Mouse (Mus musculus) heart, postnatal 14 days (tissue): ENCODE data around the gene Tmem91. TPM values are rescaled to one million over a fixed set of nuclear protein-coding genes. Genes with fewer than 3 reads are reported as not detected.
"Not testable (repeated sequence)": the region's sequence is repeated elsewhere in the genome, so short reads cannot be mapped to it uniquely, and the experiment has no call there.

ENCODE experiments used
- DNase-seq, 2 experiments: peaks; one replicate each; pipeline ENCODE4 v3.0.0; 2021 to 2022
- intact Hi-C: fragments of 180-260 bp; cut with DNase I; formaldehyde crosslinking; loops from one replicate; pipeline ENCODE4 v1.15.1; 2025
- long read RNA-seq, 2 experiments: library from polyadenylated mRNA; stranded (forward); transcript quantifications; one replicate each; pipeline ENCODE4 v2.0.0; 2021
- total RNA-seq, 2 experiments: library from RNA; stranded (reverse); gene quantifications; 2 replicates each; pipeline ENCODE4 v1.2.3; 2021

Gene Tmem91
- total RNA-seq = under 1 TPM in 1 of 2 experiments, not detected in 1; 0.37 TPM
- long read RNA-seq, experiment 1 = 0 reads
- long read RNA-seq, experiment 2 = 0 reads

DNA sequence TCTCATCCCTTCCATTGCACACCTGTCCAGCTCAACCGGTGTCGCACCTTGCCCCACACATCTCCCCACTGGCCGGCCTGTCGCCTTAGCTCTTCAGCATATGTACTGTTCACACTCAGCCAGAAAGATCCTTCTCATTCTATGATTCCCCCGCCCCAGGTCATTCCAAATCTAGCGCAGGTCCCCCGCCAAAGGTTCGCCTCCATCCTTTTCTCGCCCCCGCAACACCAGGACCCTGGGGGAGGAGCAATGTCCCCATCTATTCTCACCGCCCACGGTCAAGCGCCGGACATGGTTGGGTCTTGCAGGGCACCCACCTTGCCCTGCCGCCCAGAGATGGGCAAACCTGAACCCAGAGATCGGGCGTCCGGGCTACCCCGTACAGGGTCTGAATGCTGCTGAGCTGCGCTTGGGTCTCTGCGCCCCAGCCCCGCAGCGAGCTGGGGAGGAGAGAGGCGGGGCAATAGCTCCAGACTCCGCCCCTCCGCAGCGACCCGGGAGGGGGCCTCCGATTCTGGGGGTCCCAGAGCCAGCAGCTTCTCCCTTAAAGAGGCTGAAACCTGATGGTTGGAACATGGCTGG, at the start of gene Tmem91:
Tmem91 (minus strand) TSS at position 448 of the 582 bp plus-strand sequence.
- intact Hi-C loops = no loop called here
- DNase-seq = no peak

DNA sequence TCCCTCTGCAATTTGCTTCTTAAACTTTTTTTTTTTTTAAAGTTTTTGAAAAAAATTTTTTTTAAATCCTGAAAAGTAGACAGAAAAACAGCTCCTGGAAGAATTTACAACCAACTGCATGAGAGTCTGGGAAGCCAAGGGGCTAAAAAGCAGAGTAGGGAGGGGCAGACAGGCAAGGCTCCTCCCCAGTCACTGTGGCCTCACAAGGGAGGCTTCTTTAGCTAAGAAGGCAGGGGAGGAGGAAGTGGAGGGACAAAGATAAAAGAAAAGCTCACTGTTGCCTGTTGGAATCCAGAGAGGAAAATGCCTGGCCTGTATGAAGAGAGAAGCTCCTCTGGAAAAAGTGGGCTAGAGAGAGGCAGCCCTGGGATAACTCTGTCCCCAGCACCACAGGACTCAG, 46.8 kb upstream of the Tmem91 start:
- not testable (repeated sequence) for DNase-seq
- intact Hi-C loops = loop anchor here (1.0 kb wide), 1 partner anchor 84 kb away; no protein-coding TSS in a partner anchor

DNA sequence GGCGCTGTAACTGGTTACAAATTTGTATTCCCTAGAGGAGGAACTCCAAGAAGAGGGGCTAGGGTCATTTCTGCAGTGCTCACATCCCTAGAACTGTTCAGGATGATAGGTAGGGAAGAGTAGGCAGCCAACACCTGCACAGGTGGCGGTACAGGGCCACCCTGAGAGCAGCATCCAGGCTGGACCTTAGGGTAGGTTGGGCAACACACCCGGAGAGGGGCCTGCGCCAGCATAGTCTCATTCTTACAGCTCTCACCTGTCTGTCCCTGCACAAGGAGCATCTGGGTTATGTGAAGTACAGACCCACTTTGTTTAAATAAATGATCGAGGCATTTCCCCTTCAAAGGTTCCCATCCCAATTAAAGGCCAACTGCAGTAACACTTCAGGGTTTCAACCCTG, 45.8 kb upstream of the Tmem91 start:
- intact Hi-C loops = loop anchor here (1.0 kb wide), 1 partner anchor 85 kb away; no protein-coding TSS in a partner anchor
- DNase-seq = no peak

DNA sequence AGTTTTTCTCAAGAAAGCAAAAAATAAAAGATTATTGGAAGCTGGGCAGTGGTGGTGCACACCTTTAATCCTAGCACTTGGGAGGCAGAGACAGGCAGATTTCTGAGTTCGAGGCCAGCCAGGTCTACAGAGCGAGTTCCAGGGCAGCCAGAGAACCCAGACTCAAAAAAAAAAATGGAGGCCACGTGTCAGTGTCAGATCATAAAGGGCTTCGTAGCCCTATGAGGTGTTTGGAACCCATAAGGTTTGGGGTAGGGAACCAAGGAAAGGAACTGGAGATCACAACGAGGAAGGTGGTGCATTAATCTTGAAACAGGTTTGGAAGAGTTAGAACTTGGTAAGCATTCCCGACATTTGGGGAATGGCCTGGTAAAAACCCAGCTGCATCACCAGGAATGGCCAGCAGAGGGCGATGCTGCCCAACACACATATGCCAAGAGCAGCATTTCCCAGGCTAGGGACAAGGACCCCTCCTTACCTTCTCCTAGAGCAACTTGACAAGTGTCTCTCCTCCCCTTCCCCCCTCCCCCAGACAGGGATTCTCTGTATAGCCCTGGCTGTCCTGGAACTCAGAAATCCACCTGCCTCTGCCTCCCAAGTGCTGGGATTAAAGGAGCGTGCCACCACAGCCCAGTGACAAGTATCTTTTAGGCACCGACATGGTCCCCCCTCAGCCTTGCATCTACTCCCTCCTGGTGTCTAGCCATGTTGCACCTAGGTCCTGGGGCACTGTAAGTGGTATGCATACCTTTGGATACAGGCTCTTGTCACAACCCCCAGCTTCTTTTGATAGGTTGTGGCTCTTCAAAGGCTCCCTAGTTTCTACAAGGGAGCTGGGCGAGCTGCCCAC, 45.0 kb upstream of the Tmem91 start:
- peak; percentile 81 to 89 for DNase-seq
- intact Hi-C loops = no loop called here

DNA sequence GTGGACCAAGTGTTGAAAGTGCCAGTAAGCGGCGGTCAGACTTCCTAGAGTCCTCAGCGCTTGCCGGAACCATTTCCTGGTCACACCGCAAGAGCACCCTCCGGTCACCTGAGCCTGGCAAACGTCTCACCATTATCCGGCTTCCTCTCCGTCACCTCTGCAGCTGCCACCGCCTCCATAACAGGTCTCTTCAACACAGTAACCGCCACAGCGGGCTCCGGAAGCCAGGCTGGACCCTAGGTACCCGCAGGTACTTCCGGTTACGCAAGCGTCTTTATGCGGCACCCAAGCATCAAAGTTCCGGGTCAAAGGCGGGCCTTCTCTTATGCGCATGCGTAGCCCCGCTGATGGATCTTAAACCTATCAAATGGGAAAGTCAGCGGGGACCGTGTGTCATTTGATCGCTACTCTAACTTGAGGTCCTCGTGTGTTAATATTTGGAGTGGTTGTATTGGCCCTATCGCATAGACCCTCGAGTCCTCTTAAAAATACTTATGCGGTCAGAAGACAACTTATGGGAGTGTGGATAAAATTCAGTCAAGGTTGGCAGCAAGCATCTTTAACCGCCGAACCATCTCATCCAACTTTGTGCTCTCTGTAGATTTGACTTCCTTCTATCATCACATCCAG, 43.9 kb upstream of the Tmem91 start, which contains the start of gene Ccdc97:
Ccdc97 (minus strand) TSS at position 301 of the 630 bp plus-strand sequence.
- DNase-seq = peak; percentile 91 to 92
- intact Hi-C loops = no loop called here

DNA sequence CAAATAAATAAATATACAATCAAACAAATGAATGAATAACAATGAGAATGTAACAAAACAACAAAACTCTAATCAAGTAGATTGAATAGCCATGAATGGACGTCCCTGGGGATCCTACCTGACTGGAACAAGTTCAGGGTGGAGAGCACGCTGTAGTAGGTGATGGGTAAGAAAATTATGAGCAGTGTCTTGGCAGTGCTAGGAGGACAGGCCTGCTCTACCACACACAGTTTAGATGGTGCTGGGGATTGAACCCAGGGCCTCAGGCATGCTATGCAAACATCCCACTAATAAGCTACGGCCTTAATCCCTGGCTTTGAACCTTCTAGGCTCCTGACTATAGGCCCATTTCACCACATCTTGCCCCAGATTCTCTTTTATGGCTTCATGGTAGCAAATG, 42.5 kb upstream of the Tmem91 start:
- intact Hi-C loops = no loop called here
- DNase-seq = no peak

DNA sequence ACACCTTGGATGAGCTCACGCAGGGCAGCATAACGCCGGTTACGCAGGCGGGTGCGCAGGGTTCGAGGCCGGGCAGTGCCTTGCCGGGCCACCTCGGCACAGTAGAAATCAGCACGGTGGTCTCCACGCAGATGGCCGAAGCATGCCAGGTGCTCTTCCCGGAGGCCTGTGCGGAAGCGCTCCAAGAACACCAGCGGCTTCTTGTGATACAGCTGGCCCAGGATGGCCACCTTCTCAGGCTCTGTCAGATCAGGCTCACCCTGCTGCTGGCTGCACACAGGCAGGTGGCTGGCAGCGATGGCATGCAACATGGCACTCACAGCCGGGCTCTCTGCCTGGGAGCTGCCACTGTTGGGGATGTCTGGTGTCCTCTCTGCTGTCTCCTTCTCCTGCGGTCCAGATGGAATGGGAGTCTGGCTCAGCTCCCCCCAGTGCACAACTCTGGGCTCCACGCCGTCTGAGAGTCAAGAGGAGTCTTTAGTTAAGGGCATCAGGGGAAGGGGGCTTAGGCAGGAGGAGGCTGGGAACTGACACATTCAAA, 40.8 kb upstream of the Tmem91 start:
- intact Hi-C loops = no loop called here
- no peak for DNase-seq

DNA sequence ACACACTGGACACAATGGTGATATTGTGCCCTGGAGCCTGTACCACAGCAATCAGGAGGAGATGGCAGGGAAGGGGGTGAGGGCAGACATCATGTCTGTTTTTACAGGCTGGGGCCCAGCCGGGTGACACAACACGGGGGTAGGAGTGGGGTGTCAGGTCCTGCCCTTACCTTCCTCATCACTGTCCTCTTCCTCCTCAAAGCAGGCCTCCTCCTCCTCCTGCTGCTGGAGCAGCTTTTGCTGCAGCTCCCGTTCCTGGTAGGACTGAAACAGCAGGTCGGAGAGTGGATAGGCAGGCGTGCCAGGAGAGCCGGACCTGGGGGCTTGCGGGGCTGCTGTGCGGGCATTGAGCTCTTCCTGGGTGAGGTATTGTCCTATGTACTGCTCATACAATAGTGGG, 39.6 kb upstream of the Tmem91 start:
- intact Hi-C loops = no loop called here
- DNase-seq = no peak

DNA sequence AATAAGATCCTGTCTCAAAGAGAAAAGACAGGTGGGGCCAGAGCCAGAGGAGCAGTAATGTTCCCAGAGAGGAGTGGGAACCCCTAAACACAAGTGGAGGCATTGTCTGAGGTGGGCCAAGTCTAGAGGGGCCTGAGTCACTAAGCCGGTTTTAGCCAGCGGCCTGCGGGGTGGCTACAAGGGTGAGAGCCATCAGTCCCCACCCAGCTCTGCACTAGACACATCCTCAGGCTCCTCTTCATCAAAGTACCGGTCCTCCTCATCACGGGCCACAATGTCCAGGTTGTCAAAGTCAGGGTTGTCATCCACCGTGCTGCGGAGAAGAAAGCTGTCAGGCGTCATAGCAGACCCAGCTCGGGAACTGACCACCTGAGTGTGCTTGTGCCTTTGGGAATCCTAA, 37.8 kb upstream of the Tmem91 start:
- intact Hi-C loops = no loop called here
- no peak for DNase-seq

DNA sequence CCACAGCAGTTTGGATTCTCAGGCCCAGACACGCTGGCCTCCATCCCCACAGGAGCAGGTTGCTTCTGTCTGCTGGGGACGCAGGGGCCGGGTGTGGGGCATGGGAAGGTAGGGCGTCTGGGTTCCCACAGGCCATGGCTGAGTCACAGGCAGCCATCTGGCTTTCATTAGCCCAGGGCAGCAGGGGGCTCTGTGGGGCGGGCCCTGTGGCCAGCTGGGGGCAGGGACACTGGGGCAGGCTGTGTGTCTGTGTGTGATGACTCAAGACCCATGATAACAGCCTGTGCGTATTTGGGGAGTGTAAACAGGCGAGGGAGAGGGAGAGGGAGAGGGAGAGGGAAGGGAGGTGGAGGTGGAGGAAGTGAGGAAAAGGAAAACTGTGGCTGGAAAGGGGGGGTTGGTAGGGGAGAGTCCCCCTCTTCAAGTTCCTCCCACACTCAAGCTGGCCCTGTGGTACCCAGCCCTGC, 36.8 kb upstream of the Tmem91 start:
- DNase-seq = peak; percentile 68 to 70
- intact Hi-C loops = no loop called here

DNA sequence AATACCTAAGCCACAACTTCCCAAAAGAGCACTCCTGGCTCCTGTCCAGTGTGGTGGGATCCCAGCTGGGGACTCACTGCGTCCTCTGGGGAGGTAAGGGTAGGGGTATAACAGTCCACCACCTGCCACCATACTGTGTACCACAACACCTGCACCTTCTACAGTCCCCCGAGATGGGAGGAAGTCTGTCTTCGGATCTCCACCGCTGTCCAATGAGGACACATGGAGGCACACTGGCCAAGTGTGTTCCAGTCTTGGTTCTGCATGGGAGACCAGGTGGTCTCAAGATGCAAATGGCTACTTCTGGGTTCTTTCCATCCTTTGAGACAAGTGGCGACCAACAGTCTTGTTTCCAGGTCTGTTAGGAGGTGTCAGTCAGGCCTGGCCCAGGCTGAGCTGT, 36.2 kb upstream of the Tmem91 start:
- DNase-seq = no peak
- intact Hi-C loops = no loop called here

DNA sequence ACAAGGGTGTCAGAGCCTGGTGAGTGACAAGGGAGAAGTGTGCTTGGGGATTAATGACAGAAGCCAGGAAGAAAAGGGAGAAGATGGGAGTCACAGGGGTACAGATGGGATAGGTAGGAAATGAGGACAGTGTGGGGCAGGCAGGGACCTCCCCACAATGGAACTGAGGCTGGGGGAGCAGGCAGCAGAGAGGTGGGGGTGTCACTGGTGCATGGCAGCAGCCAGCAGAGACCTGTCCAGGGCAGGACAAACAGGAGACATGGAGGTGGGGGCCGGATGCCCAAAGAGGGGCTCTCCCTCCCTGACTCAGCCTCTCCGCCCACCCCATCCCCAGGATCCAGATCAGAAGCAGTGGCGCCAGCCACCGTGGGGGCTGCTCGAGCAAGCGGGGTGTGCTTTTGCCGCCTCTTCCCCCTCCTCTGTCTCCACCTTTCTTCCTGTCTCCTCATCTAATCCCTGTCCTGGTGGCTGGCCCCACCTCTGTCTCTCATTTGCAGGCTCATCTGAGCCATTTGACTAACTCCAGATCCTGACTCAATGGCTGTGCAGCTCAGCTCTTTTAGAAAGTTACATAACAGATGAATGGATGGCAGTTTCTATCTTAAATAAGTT, 35.7 kb upstream of the Tmem91 start:
- DNase-seq = no peak
- intact Hi-C loops = no loop called here

DNA sequence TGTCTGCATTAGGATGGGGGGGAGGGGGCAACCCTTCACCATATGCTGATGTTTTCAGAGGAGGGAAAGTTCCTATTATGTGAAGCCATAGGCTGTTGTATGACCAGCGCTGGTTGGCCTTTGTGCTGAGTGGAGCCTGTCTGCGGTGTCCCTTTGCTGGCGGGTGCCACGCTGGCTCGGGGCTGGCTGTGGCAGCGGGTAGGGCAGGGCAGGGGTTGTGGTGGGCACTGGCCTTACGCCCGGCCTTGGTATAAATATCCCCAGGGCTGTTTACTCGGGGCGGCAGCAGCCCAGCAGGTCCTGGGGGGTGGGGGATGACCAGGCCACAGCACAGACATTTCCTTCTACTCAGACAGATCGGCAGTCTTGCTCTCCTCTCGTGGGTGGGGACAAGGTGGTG, 35.0 kb upstream of the Tmem91 start:
- intact Hi-C loops = no loop called here
- peak in 1 of 2 experiments; percentile 61 for DNase-seq

DNA sequence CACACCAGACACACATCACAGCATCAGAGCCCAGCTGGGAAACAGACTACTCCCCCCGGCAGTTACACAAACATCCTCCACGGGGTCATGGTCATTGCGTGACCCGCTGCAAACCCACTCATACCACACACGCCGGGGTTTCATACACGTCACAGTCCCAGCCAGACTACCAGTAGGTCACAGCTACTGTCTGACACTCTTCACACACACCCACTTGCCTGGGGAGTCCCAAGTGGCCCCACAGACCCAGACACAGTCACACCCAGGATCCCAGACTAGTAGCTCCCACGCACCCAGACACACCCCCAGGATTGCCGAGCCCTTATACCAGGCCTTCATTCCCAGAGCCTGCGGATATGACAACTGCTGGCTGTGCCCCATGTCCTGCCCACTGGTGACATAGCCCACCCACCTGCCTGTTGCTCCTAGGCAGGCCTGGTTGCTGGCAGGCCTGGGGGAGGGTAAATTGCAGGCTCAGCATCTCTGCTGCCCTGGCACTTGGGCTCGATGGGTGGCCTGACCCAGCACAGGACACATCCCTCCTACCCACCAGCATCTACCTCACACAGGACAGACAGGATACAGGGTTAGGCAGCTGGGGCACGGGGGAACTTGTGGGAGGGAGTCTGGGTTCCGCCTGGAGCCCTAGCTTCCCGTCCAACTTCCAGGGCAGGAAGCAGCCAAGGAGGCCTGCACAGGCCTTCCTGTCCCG, 32.8 kb upstream of the Tmem91 start:
- intact Hi-C loops = loop anchor here (1.0 kb wide), 1 partner anchor 19 kb away; no protein-coding TSS in a partner anchor
- peak; percentile 59 to 66 for DNase-seq

DNA sequence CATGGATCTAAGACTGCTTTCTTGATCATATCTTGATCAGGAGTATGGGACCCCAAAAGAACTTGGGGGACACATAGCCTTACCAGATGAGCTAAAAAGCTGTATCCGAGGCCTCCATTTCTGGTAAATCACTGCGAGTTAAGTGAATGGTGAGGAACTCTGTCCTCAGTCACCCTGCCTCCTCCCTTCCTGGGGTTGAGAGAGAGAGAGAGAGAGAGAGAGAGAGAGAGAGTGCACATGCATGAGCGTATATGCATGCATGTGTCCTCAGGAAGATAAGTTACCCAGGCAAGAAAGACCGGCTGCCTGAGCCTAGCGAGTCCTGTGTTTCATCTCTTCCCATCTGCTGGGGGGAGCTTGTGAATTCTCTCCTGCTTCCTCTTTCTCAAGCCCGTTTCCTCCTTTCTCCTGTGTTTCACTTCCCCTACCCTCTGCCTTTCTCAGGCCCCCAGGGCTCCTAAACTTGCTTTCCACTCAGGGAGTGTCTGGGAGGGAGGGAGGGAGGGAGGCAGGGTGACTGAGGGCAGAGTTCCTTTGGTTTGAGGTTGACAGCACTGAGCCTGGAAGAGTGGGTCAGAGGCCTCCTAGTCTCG, 31.7 kb upstream of the Tmem91 start:
- intact Hi-C loops = no loop called here
- DNase-seq = no peak

DNA sequence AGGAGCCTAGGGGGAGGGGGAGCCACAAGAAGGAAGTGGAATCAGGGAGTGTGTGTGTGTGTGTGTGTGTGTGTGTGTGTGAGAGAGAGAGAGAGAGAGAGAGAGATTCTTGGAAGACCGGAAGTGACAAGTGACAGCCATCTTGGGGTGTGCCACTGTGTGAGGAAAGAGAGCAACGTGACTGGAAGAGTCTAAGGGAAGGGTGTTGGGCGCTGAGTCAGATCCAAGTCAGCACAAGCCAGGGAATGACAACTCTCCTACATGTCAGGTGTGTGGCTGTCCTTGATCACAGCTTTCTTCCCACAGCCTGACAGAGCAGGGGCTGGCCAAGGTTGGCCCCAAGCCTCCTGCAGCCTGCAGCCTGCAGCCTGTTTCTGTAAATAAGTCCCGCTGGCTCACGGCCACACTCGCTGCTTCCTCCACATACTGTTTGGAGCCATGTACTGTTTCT, 30.9 kb upstream of the Tmem91 start:
- intact Hi-C loops = no loop called here
- DNase-seq = peak in 1 of 2 experiments; percentile 61

DNA sequence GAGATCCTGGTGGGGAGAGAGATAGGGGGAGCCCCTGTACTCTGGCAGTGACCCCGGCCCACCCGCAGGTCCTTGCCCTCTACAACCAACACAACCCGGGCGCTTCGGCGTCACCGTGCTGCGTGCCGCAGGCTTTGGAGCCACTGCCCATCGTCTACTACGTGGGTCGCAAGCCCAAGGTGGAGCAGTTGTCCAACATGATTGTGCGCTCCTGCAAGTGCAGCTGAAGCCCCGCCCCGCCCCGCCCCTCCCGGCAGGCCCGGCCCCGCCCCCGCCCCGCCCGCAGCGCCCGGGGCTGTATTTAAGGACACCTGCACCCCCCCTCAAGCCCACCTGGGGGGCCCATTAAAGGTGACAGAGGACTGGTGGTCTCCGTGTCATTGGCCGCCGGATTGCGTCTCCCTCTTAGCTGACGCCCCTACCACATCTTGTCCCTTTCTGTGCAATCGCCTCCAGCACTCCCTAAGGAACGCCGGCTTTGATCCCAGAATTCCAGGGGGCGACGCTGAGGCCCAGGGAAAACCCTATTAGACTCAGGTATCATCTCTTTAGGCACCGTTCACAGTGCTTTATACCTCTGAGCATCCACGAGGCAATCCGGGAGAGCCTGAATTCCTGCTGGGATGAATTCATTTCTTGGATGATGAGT, 29.9 kb upstream of the Tmem91 start:
- peak in 1 of 2 experiments; percentile 19 for DNase-seq
- intact Hi-C loops = no loop called here

DNA sequence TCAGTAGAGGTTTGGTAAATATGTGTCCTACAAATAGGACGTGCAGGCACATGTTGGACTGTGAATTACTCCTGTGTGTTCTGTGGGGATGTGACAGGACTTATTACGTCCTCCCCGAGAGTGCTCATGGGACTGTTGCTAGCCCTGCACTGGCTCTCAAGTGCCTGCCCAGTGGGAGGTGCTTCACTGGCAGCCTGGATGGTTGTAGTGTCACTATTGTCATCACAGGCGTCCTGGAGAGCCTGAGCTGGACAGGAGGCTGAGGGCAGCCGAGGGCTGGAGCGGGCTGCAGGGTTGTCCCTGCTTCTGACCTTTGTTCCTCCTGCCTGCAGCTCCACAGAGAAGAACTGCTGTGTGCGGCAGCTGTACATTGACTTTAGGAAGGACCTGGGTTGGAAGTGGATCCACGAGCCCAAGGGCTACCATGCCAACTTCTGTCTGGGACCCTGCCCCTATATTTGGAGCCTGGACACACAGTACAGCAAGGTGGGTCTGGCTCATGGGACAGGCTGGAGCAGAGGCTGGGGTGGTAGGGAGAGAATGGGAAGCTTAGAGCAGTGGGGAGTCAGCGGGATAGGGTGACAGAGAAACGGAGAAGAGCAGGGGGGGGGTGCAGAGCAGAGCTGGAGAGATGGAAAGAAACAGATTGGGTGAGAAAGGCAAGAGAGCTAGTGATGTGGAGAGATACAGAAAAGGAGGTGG, 29.0 kb upstream of the Tmem91 start:
- intact Hi-C loops = no loop called here
- DNase-seq = peak in 1 of 2 experiments; percentile 58
